Mouse (Mus musculus) leukemia stem cell, adult 10-12 weeks (primary cell): ENCODE results near the gene Zfp748. TPM values are rescaled to one million over a fixed set of nuclear protein-coding genes. Genes with fewer than 3 reads are reported as not detected.

Source experiments
- polyA plus RNA-seq: library from polyadenylated mRNA; stranded (reverse); fragments of >175 nt; gene quantifications from 2 replicates; pipeline ENCODE4 v1.2.3, GENCODE M21; 2012; ENCODE audit warnings: low replicate concordance

The Zfp748 gene
- polyA plus RNA-seq: 0.14 and 0.32 TPM in 2 replicates

DNA sequence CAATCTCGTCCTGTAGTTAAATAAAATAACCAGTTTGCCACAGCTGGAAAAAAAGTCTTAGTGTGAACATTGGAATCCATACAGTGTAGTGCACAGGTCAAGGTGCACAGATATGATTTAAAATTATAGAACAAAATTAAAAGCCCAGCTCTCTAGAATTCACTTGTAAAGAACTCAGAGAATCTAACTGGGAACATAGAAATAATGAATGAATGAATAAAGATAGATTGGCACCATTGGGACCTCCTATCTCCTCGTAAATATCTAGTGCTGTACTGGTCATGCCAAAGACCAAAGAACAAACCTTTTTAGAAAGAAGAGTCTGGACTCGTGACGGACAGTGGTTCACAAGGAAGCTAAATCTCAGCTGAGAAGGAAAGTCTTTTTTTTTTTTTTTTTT, at the start of gene Zfp748:
Gene Zfp748, minus strand, starts transcription at position 101 of the 400 bp plus-strand sequence.

DNA sequence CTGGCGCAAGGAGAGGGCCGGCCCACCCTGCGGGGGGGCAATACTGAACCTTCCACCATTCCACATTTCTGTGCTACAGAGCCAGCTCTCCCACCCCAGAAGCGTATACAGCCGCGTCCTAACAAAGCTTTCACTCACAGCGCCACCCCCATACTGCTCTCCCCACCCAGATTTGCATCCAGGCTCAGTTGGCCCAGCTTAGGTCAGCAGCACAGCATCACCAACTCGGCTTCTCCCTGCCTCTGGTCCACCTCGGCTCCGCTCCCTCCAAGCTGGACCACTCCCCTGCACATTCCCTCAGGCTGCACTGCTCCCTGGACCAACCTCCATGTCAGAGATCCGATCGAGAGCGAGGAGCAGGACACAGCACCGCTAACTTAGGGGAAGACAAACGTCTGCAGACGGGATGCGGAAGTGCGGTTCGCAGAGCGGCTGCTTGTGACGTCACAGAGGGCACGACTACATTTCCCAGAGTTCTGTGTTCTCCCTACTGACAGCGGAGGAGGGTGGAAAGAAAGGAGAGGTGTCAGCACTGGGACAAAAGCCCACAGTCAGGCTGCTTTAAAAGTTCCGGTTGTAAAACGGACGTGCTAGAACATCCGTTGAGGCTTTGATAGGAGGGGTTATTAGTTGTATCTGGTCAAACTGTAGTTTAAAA, 27.7 kb downstream of the Zfp748 start, which contains the start of the genes Gm26965 and Zfp87:
Gene Gm26965, minus strand, starts transcription at position 399 of the 658 bp plus-strand sequence.
Gene Zfp87, minus strand, starts transcription at position 425 of the 658 bp plus-strand sequence.

DNA sequence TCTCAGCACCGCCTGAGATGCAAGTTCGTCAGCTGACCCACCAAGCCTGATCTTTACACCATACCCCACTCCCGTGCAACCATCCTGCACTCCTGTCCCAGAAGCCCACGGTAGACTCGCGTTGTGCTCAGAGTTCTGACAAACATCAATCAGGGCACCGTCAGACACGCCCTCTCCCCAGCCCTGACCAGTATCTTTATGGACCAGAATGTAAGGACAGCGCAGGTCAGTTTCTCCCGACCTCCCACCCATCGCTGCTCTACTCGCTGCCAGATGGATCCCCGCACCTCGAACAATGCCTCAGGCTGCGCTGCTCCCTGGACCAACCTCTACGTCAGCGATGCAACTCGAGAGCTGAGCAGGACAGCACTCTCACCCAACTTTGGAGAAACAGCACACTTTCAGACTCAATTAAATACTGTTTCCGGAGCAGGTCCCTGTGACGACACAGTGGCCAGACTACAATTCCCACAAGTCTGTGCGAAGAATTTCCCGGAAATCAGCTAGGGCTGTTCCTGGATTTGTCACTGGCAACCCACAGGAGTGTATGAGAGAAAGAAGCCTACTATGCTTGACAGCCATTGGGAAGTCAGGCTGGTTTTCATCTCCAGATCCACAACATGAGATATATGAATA, 53.4 kb downstream of the Zfp748 start, which contains the start of gene Zfp58:
Gene Zfp58, minus strand, starts transcription at position 472 of the 636 bp plus-strand sequence.

Other genes starting within 250 kb of the Zfp748 start
- not detected in 2 replicates for gene Zfp457, start 247.3 kb downstream of the Zfp748 start, polyA plus RNA-seq
- 0.16 and 0.20 TPM in 2 replicates for gene Zfp595, start 221.3 kb downstream of the Zfp748 start, polyA plus RNA-seq
- not detected in 2 replicates for gene Gm28044, start 193.3 kb downstream of the Zfp748 start, polyA plus RNA-seq
- gene Zfp953, start 193.2 kb downstream of the Zfp748 start, polyA plus RNA-seq: 0.25 TPM in 1 of 2 replicates, not detected in the other
- gene Gm28041, start 178.1 kb downstream of the Zfp748 start, polyA plus RNA-seq: not detected in 2 replicates
- 0.19 TPM in 1 of 2 replicates, not detected in the other for gene Zfp456, start 178.0 kb downstream of the Zfp748 start, polyA plus RNA-seq
- gene Zfp429, start 154.0 kb downstream of the Zfp748 start, polyA plus RNA-seq: 2.2 TPM in 1 of 2 replicates, not detected in the other
- gene Zfp459, start 132.4 kb downstream of the Zfp748 start, polyA plus RNA-seq: 0.38 TPM in 1 of 2 replicates, not detected in the other
- 0.36 TPM in 1 of 2 replicates, not detected in the other for gene Zfp874a, start 102.2 kb downstream of the Zfp748 start, polyA plus RNA-seq
- gene Zfp874b, start 69.6 kb downstream of the Zfp748 start, polyA plus RNA-seq: 0.07 and 0.36 TPM in 2 replicates
- gene Zfp58, start 53.3 kb downstream of the Zfp748 start, polyA plus RNA-seq: 0.20 TPM in 1 of 2 replicates, not detected in the other
- gene Gm26965, start 27.7 kb downstream of the Zfp748 start, polyA plus RNA-seq: not detected in 2 replicates
- 0.08 and 1.3 TPM in 2 replicates for gene Zfp87, start 27.7 kb downstream of the Zfp748 start, polyA plus RNA-seq
- gene Zfp729b, start 55.9 kb upstream of the Zfp748 start, polyA plus RNA-seq: 0.56 TPM in 1 of 2 replicates, not detected in the other
- gene Gm49345, start 83.9 kb upstream of the Zfp748 start, polyA plus RNA-seq: not detected in 2 replicates
- 0.11 and 0.27 TPM in 2 replicates for gene Zfp729a, start 84.0 kb upstream of the Zfp748 start, polyA plus RNA-seq
- 0.06 and 1.4 TPM in 2 replicates for gene Zfp738, start 133.2 kb upstream of the Zfp748 start, polyA plus RNA-seq
- 0.15 and 0.76 TPM in 2 replicates for gene Zfp65, start 175.3 kb upstream of the Zfp748 start, polyA plus RNA-seq
- gene Zfp85, start 201.4 kb upstream of the Zfp748 start, polyA plus RNA-seq: 0.36 TPM in 1 of 2 replicates, not detected in the other
- gene Zfp493, start 225.9 kb upstream of the Zfp748 start, polyA plus RNA-seq: not detected in 2 replicates